Mouse (Mus musculus) hindbrain, postnatal 0 days (tissue): Measurements from ENCODE around the gene Zfp704. TPM values are rescaled to one million over a fixed set of nuclear protein-coding genes. Genes with fewer than 3 reads are reported as not detected.

Experiments used
- ATAC-seq: fragments of 200-750 bp; cut with Nextera tagmentation; 2 replicates; pipeline ENCODE4 v1.8.0; 2017; ENCODE audit warnings: mild to moderate bottlenecking, moderate TSS enrichment, moderate library complexity
- DNase-seq: peaks from one replicate; pipeline ENCODE4 v3.0.0-alpha.2; 2015; ENCODE audit warnings: low spot score
- H3K27ac ChIP-seq: fragments of 300-500 bp; sonication (generic); 2 replicates; pipeline ENCODE4 v1.5.1; 2014; ENCODE audit warnings: mild to moderate bottlenecking
- H3K27me3 ChIP-seq: fragments of 300-500 bp; sonication (generic); 2 replicates; pipeline ENCODE4 v1.6.1; 2014; ENCODE audit warnings: low read length, mixed read lengths; ENCODE audit not compliant: insufficient read depth
- H3K36me3 ChIP-seq: fragments of 300-500 bp; sonication (generic); 2 replicates; pipeline ENCODE4 v1.6.1; 2014; ENCODE audit warnings: low read length, mixed read lengths; ENCODE audit not compliant: insufficient read depth
- H3K4me1 ChIP-seq: fragments of 300-500 bp; sonication (generic); 2 replicates; pipeline ENCODE4 v1.6.1; 2014; ENCODE audit warnings: antibody characterized with exemption, low read length, mixed read lengths; ENCODE audit not compliant: insufficient read depth
- H3K4me2 ChIP-seq: fragments of 300-500 bp; sonication (generic); 2 replicates; pipeline ENCODE4 v1.6.1; 2014; ENCODE audit warnings: low read depth, mild to moderate bottlenecking, low read length, moderate library complexity, mixed read lengths
- H3K4me3 ChIP-seq: fragments of 300-500 bp; sonication (generic); 2 replicates; pipeline ENCODE4 v1.5.1; 2014; ENCODE audit warnings: low read length
- H3K9ac ChIP-seq: fragments of 300-500 bp; sonication (generic); replicated peaks from 2 replicates; pipeline ENCODE4 v1.6.1; 2014; ENCODE audit warnings: mild to moderate bottlenecking, low read length, moderate library complexity, mixed read lengths
- H3K9me3 ChIP-seq: fragments of 300-500 bp; sonication (generic); 2 replicates; pipeline ENCODE4 v1.6.1; 2016; ENCODE audit warnings: low read length, mixed read lengths
- CTCF ChIP-seq: IDR thresholded peaks from 2 replicates; pipeline ENCODE4 v1.5.1; 2016; ENCODE audit warnings: antibody characterized with exemption, control low read depth, low read depth
- WGBS: fragments of 180-500 bp; shearing (Covaris S2); extraction: QIAGEN DNeasy Blood & Tissue Kit; methylation state at CpG from one replicate; pipeline ENCODE4 v1.1.7; 2014; 5-methylcytosine and 5-hydroxymethylcytosine counted together
- polyA plus RNA-seq: library from polyadenylated mRNA; unstranded; fragments of >200 nt; fragmentation: Nextera tagmentation; extraction: Ambion mirVana; gene quantifications from 2 replicates; pipeline ENCODE4 v1.2.1, GENCODE M21; 2015
- total RNA-seq: library from RNA; depleted of rRNA; stranded (reverse); fragments of >200 nt; gene quantifications from 2 replicates; pipeline ENCODE4 v1.2.3, GENCODE M21; 2014

The Zfp704 gene
- total and polyA plus RNA-seq, 2 experiments from 2014 or later = 11.2 to 57.5 TPM

DNA sequence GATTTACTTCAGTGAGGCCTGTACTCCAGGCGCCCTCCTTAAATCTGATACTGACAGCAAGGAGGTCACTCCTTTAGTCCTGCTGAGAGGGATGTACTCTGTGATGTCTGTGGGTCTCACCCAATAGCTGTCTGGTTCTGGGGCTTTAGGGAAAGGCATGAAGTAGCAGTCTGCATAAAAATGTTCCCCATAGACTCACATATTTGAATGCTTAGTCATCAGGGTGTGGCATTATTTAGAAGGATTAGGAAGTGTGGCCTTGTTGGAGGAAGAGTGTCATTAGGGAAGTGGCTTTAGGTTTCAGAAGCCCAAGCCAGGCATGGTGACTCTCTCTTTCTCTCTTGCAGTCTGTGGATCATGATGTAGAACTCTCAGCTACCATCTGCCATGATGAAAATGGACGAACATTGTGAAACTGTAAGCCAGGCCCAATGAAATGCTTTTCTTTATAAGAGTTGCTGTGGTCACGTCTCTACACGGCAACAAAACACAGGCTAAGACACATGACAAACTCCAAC, 118.1 kb downstream of the Zfp704 start:
- WGBS = 60% methylated on average over 4 of the region's 4 CpGs
- DNase-seq (no peak), ATAC-seq (no peak)
- Histone ChIP-seq H3K4me2 (no peak overlapping the region), H3K9ac (no peak overlapping the region), H3K4me1 (no peaks in the 10 kb centered on the region), H3K4me3 (no peak overlapping the region), H3K27ac (no peak overlapping the region), H3K27me3 (no peaks in the 10 kb centered on the region), H3K9me3 (no peaks in the 10 kb centered on the region), H3K36me3 (no peaks in the 10 kb centered on the region)
- TF ChIP-seq CTCF = no peak

DNA sequence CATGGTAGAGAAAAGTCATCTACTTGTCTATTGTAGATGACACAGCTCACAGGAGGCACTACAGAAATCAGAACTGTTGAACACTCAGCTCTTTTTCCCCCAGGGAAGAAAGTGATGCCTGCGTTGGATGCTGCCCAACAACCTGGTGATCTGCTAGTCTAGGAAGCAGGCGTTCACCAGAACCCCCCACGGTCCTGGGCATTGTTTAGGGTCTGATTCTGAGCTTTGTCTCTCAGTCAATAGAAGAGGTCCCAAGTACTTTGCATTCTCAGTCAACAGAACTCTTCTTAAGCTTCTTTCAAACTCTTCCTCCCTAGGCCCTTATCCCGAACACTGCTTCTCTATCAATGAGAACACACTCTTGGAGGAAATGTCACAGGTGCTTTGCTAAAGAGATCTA, 122.2 kb downstream of the Zfp704 start:
- Histone ChIP-seq H3K4me3 (no peak overlapping the region), H3K4me2 (no peak overlapping the region), H3K9me3 (no peaks in the 10 kb centered on the region), H3K27ac (no peak overlapping the region), H3K4me1 (no peaks in the 10 kb centered on the region), H3K9ac (no peak overlapping the region), H3K36me3 (no peaks in the 10 kb centered on the region), H3K27me3 (no peaks in the 10 kb centered on the region)
- ATAC-seq (no peak), DNase-seq (no peak)
- WGBS = 62% methylated on average over 4 of the region's 4 CpGs
- TF ChIP-seq CTCF = no peak

DNA sequence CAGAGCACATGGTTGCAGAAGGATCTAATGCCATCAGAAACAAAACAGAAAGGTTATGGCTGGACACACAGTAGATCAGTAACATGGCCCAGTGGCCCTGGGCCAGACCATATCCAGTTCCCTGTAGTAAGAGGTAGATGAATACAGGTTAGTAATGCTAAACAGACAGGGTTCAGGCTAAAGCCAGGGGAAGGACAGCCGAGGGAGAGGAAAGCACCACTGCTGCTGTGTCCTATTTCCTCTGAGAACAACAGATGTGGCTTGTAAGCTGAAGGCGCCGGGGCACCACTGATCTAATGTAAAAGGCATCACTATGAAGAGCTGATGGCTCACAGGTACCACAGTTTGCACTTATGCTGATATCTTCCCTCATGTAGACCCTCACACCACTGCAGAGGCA, 124.4 kb downstream of the Zfp704 start:
- H3K27ac ChIP-seq = no peak overlapping the region
- ATAC-seq (no peak), DNase-seq (no peak)
- no peak overlapping the region for H3K4me2 ChIP-seq
- H3K4me3 ChIP-seq = no peak overlapping the region
- 91% methylated on average over 3 of the region's 3 CpGs for WGBS
- H3K9me3 ChIP-seq = no peaks in the 10 kb centered on the region
- peaks cover 7% of the 10 kb centered on the region; the same call in 1 of the 2 replicates for H3K4me1 ChIP-seq
- TF ChIP-seq CTCF = no peak
- no peak overlapping the region for H3K9ac ChIP-seq
- no peaks in the 10 kb centered on the region for H3K36me3 ChIP-seq
- no peaks in the 10 kb centered on the region for H3K27me3 ChIP-seq

DNA sequence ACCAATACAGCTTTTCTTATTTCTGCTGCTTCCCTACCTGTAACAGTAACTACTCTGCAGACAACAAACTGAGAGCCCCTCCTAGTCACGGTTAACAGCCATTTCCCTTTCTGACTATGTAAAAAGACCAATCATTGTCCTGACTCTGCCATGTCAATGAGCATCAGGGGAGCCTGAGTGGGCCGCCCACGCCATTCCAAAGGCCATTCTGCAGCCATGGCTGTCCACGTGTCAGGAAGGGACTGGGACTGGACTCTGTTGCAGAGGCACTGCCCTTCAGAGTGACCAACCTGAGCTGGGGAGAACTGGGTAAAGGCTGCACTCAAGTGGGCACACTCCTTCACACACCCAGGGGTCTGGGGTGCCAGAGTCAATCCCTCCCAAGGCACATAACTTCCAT, 127.9 kb downstream of the Zfp704 start:
- WGBS = 69% methylated on average over 4 of the region's 4 CpGs
- no peak overlapping the region for H3K9ac ChIP-seq
- H3K27me3 ChIP-seq = no peaks in the 10 kb centered on the region
- TF ChIP-seq CTCF = no peak
- no peak overlapping the region for H3K4me2 ChIP-seq
- no peak overlapping the region for H3K4me3 ChIP-seq
- ATAC-seq = no peak
- H3K36me3 ChIP-seq = no peaks in the 10 kb centered on the region
- H3K27ac ChIP-seq = no peak overlapping the region
- peaks cover 7% of the 10 kb centered on the region; the same call in 1 of the 2 replicates for H3K4me1 ChIP-seq
- no peaks in the 10 kb centered on the region for H3K9me3 ChIP-seq
- DNase-seq = no peak

DNA sequence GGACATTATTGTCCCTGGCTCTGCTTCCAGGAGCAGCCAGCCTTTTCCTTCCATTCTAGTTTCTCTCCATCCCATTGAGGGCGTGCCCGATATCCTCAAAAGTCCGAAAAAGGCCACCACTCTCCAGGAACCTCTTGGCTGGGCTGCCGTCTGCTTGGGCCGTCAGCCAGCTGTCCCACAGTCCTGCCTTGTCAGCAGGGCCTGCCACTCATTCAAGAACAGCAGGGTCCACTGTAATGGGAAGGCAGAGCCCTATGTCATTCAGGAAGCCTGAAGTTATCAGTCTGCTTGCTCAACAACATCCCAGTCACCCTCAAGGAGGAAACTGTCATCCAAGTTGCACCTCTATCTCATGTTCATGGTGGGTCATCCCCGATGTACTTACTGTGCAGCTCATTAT, 128.5 kb downstream of the Zfp704 start:
- no peak overlapping the region for H3K9ac ChIP-seq
- H3K4me2 ChIP-seq = no peak overlapping the region
- peak; percentile 43 for DNase-seq
- H3K36me3 ChIP-seq = no peaks in the 10 kb centered on the region
- H3K4me1 ChIP-seq = peaks cover 7% of the 10 kb centered on the region; the same call in 1 of the 2 replicates
- peak; percentile 38; the same call in 1 of the 2 replicates for ATAC-seq
- no peak overlapping the region for H3K4me3 ChIP-seq
- WGBS = 46% methylated on average over 6 of the region's 6 CpGs
- H3K9me3 ChIP-seq = no peaks in the 10 kb centered on the region
- no peak for TF ChIP-seq CTCF
- H3K27me3 ChIP-seq = no peaks in the 10 kb centered on the region
- no peak overlapping the region for H3K27ac ChIP-seq

DNA sequence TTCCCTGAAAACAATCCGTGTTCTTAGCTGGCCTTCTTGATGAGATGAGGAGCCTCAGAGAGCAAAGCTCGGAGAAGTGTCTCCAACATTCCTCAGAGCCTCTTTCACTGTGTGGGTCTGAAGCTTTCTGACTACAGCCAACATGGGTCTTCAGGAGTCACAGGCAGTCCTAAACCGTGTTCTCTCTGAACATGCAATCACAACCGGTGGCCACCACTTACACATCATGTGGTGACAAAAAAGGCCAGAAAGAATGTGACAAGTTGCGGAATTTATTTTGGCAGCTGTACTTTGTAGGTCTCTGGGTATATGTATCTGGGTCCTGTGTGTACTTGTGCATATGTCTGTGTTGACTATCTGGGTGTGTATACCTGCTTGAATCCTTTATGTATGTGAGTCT, 128.9 kb downstream of the Zfp704 start:
- Histone ChIP-seq H3K4me3 (no peak overlapping the region), H3K9ac (no peak overlapping the region), H3K36me3 (no peaks in the 10 kb centered on the region), H3K27ac (no peak overlapping the region), H3K9me3 (no peaks in the 10 kb centered on the region), H3K27me3 (no peaks in the 10 kb centered on the region), H3K4me1 (peaks cover 7% of the 10 kb centered on the region; the same call in 1 of the 2 replicates), H3K4me2 (no peak overlapping the region)
- DNase-seq = no peak
- ATAC-seq = no peak
- no peak for TF ChIP-seq CTCF
- WGBS = 83% methylated on average over 5 of the region's 5 CpGs

DNA sequence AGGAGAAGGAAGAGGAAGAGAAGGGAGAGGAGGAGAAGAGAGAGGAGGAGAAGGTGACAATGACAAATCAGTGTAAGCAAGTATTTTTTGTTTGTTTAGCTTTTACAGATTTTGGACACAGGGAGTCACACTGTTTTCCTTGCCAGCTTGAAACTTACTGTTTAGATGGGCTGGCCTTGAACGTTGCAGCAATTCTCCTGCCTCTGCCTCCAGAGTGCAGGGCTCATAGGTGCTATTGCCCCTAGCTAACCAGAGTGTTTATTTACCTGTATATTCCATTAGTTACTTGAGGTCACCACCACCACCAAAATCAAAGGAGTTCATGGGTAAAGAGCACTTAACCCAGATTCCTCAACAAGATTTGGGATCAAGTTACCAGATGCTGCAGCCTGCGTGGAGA, 132.5 kb downstream of the Zfp704 start:
- H3K4me2 ChIP-seq = no peak overlapping the region
- no peak overlapping the region for H3K9ac ChIP-seq
- no peak overlapping the region for H3K4me3 ChIP-seq
- no peak overlapping the region for H3K27ac ChIP-seq
- 68% methylated on average over 2 of the region's 2 CpGs for WGBS
- ATAC-seq (no peak), DNase-seq (no peak)
- H3K27me3 ChIP-seq = no peaks in the 10 kb centered on the region
- H3K9me3 ChIP-seq = no peaks in the 10 kb centered on the region
- H3K36me3 ChIP-seq = no peaks in the 10 kb centered on the region
- peaks cover 7% of the 10 kb centered on the region; the same call in 1 of the 2 replicates for H3K4me1 ChIP-seq
- no peak for TF ChIP-seq CTCF
